Mouse (Mus musculus) heart, embryonic 14.5 days (tissue): Measurements from ENCODE around the gene Fgfr2. TPM values are rescaled to one million over a fixed set of nuclear protein-coding genes. Genes with fewer than 3 reads are reported as not detected.
A peak's percentile ranks its signal among the peaks of the same experiment; 100 is the strongest.

ENCODE experiments used
- ATAC-seq: fragments of 200-750 bp; cut with Nextera tagmentation; 2 replicates; pipeline ENCODE4 v1.8.0; 2017; ENCODE audit warnings: low read depth, moderate TSS enrichment; ENCODE audit not compliant: insufficient number of reproducible peaks, insufficient read depth, low FRiP score
- H3K27ac ChIP-seq, 2 experiments: fragments of 200-500 bp in 1 of 2; fragments of 300-500 bp in 1 of 2; sonication (generic) in 1 of 2; replicated peaks in 1 of 2; 2 replicates each; pipeline ENCODE4 v1.5.1; 2012 to 2014; ENCODE audit warnings: low read depth in 2 of 2, low read length in 2 of 2, control low read depth in 1 of 2, mild to moderate bottlenecking in 1 of 2, mixed read lengths in 1 of 2; ENCODE audit not compliant: control insufficient read depth in 1 of 2, insufficient read depth in 1 of 2
- H3K27me3 ChIP-seq: fragments of 300-500 bp; sonication (generic); 2 replicates; pipeline ENCODE4 v1.6.1; 2014; ENCODE audit warnings: mild to moderate bottlenecking, low read length, control low read depth; ENCODE audit not compliant: control insufficient read depth, insufficient read depth
- H3K36me3 ChIP-seq: fragments of 300-500 bp; sonication (generic); 2 replicates; pipeline ENCODE4 v1.6.1; 2014; ENCODE audit warnings: mild to moderate bottlenecking, control low read depth, low read length, mixed read lengths; ENCODE audit not compliant: control insufficient read depth, insufficient read depth
- H3K4me1 ChIP-seq, 2 experiments: fragments of 200-500 bp in 1 of 2; fragments of 300-500 bp in 1 of 2; sonication (generic) in 1 of 2; 2 replicates each; pipeline ENCODE4 v1.6.1; 2012 to 2014; ENCODE audit warnings: low read length in 2 of 2, control low read depth in 1 of 2, mixed read lengths in 1 of 2; ENCODE audit not compliant: control insufficient read depth in 2 of 2, insufficient read depth in 2 of 2
- H3K4me2 ChIP-seq: fragments of 300-500 bp; sonication (generic); 2 replicates; pipeline ENCODE4 v1.6.1; 2014; ENCODE audit warnings: mild to moderate bottlenecking, low read length
- H3K4me3 ChIP-seq, 2 experiments: fragments of 200-500 bp in 1 of 2; fragments of 300-500 bp in 1 of 2; sonication (generic) in 1 of 2; 2 replicates each; pipeline ENCODE4 v1.5.1; 2012 to 2014; ENCODE audit warnings: low read length in 2 of 2, mild to moderate bottlenecking in 2 of 2, control low read depth in 1 of 2, low read depth in 1 of 2, moderate library complexity in 1 of 2; ENCODE audit not compliant: control insufficient read depth in 1 of 2, insufficient read depth in 1 of 2
- H3K9ac ChIP-seq: fragments of 300-500 bp; sonication (generic); 2 replicates; pipeline ENCODE4 v1.6.1; 2014; ENCODE audit warnings: mild to moderate bottlenecking, low read length
- H3K9me3 ChIP-seq: fragments of 300-500 bp; sonication (generic); 2 replicates; pipeline ENCODE4 v1.6.1; 2016; ENCODE audit warnings: low read length, control low read depth; ENCODE audit not compliant: control insufficient read depth
- WGBS: fragments of 180-500 bp; shearing (Covaris S2); extraction: QIAGEN DNeasy Blood & Tissue Kit; methylation state at CpG from one replicate; pipeline ENCODE4 v1.1.7; 2014; 5-methylcytosine and 5-hydroxymethylcytosine counted together
- polyA plus RNA-seq: library from polyadenylated mRNA; unstranded; fragments of >200 nt; fragmentation: Nextera tagmentation; extraction: Ambion mirVana; gene quantifications from 2 replicates; pipeline ENCODE4 v1.2.1, GENCODE M21; 2014

The Fgfr2 gene
- polyA plus RNA-seq, 1 experiment from 2014 or later: 22.4 TPM

GRCm38 (mm10) chr7:130890871-130891270 is 2232.3 kb downstream of the Fgfr2 start:
- no peak for ATAC-seq
- Histone ChIP-seq H3K27me3 (no peaks in the 10 kb centered on the region), H3K4me2 (no peak overlapping the region), H3K27ac (no peak overlapping the region), H3K36me3 (peaks cover 41% of the 10 kb centered on the region), H3K9ac (no peak overlapping the region), H3K4me3 (no peak overlapping the region), H3K9me3 (no peaks in the 10 kb centered on the region), H3K4me1 (peaks cover 10 to 33% of the 10 kb centered on the region in 2 experiments)
- 5% methylated on average over 2 of the region's 2 CpGs for WGBS

- Histone ChIP-seq H3K9ac (no peak overlapping the region), H3K4me1 (peaks cover 10 to 35% of the 10 kb centered on the region in 2 experiments), H3K4me3 (no peak overlapping the region), H3K27ac (peak overlapping the region; percentile 80 to 93), H3K27me3 (no peaks in the 10 kb centered on the region), H3K9me3 (no peaks in the 10 kb centered on the region), H3K4me2 (peak overlapping the region; percentile 45), H3K36me3 (peaks cover 52% of the 10 kb centered on the region)
- 19% methylated on average over 3 of the region's 3 CpGs for WGBS
- ATAC-seq: no peak
These were observed 2235.2 kb downstream of the Fgfr2 start for GRCm38 (mm10) chr7:130887946-130888345.

- Histone ChIP-seq H3K27ac (no peak overlapping the region), H3K9me3 (no peaks in the 10 kb centered on the region), H3K4me2 (no peak overlapping the region), H3K4me3 (no peak overlapping the region), H3K4me1 (peaks cover 10 to 35% of the 10 kb centered on the region in 2 experiments), H3K9ac (no peak overlapping the region), H3K36me3 (peaks cover 50% of the 10 kb centered on the region), H3K27me3 (no peaks in the 10 kb centered on the region)
- no peak for ATAC-seq
- 61% methylated on average over 3 of the region's 3 CpGs for WGBS
These were observed 2236.9 kb downstream of the Fgfr2 start for GRCm38 (mm10) chr7:130886246-130886645.

- Histone ChIP-seq H3K27ac (no peak overlapping the region), H3K9ac (no peak overlapping the region), H3K9me3 (no peaks in the 10 kb centered on the region), H3K27me3 (no peaks in the 10 kb centered on the region), H3K4me2 (no peak overlapping the region), H3K36me3 (peaks cover 59% of the 10 kb centered on the region), H3K4me3 (no peak overlapping the region), H3K4me1 (peaks cover 9 to 25% of the 10 kb centered on the region in 2 experiments)
- 82% methylated on average over 2 of the region's 2 CpGs for WGBS
- ATAC-seq: no peak
These were observed 2239.0 kb downstream of the Fgfr2 start for GRCm38 (mm10) chr7:130884161-130884560.

GRCm38 (mm10) chr7:130867256-130867655 is 2255.9 kb downstream of the Fgfr2 start:
- peaks cover 2 to 15% of the 10 kb centered on the region in 2 experiments; a peak in 2 of 4 replicates for H3K4me1 ChIP-seq
- no peaks in the 10 kb centered on the region for H3K27me3 ChIP-seq
- WGBS: 34% methylated on average over 3 of the region's 3 CpGs
- peak overlapping the region; percentile 76 for H3K4me2 ChIP-seq
- H3K36me3 ChIP-seq: no peaks in the 10 kb centered on the region
- H3K9ac ChIP-seq: peak overlapping the region; percentile 94
- no peaks in the 10 kb centered on the region for H3K9me3 ChIP-seq
- ATAC-seq: no peak
- peak overlapping the region in 1 of 2 experiments; percentile 89; a peak in 2 of 4 replicates for H3K4me3 ChIP-seq
- H3K27ac ChIP-seq: no peak overlapping the region

- ATAC-seq: no peak
These were observed 2256.5 kb downstream of the Fgfr2 start for GRCm38 (mm10) chr7:130866640-130867039.

GRCm38 (mm10) chr7:130865613-130866591 is 2257.2 kb downstream of the Fgfr2 start, which contains the start of gene Plekha1:
Plekha1 (plus strand) TSS chr7:130865756.
- WGBS: under 1% methylated on average over 106 of the region's 114 CpGs
- Histone ChIP-seq H3K4me2 (peak within 1 kb of the TSS; percentile 76), H3K9ac (peak within 1 kb of the TSS; percentile 94)

More at GRCm38 (mm10) chr7:130866640-130867039, 2256.5 kb downstream of the Fgfr2 start:
- Histone ChIP-seq H3K36me3 (no peaks in the 10 kb centered on the region), H3K4me2 (peak overlapping the region; percentile 76), H3K27ac (peak overlapping the region; percentile 75 to 81), H3K27me3 (no peaks in the 10 kb centered on the region), H3K9me3 (no peaks in the 10 kb centered on the region), H3K4me1 (peaks cover 2 to 15% of the 10 kb centered on the region in 2 experiments; a peak in 2 of 4 replicates), H3K9ac (peak overlapping the region; percentile 94), H3K4me3 (peak overlapping the region; percentile 89 to 90)
- WGBS: 1% methylated on average over 13 of the region's 13 CpGs

More at GRCm38 (mm10) chr7:130865613-130866591, 2257.2 kb downstream of the Fgfr2 start, which contains the start of gene Plekha1:
- Histone ChIP-seq H3K4me1 (peaks cover 3 to 15% of the 10 kb centered on the region in 2 experiments), H3K9me3 (no peaks in the 10 kb centered on the region), H3K36me3 (no peaks in the 10 kb centered on the region), H3K4me3 (peak within 1 kb of the TSS; percentile 89 to 90), H3K27ac (peak within 1 kb of the TSS; percentile 75 to 81), H3K27me3 (no peaks in the 10 kb centered on the region)
- ATAC-seq: peak; percentile 98
